Mouse (Mus musculus) kidney, adult 2 months (tissue): ENCODE data around the gene Supt7l.

ENCODE experiments used
- CTCF ChIP-seq: fragments of 200-500 bp; conservative IDR thresholded peaks from 2 replicates; pipeline ENCODE4 v1.5.1; 2011; ENCODE audit warnings: low read depth, mild to moderate bottlenecking, control low read depth, low read length, moderate library complexity, mixed read lengths; ENCODE audit not compliant: insufficient read depth, insufficient read length
- POLR2A ChIP-seq: fragments of 200-500 bp; IDR thresholded peaks from one replicate; pipeline ENCODE4 v1.6.1; 2011; ENCODE audit warnings: low read depth, low read length, control low read depth

DNA sequence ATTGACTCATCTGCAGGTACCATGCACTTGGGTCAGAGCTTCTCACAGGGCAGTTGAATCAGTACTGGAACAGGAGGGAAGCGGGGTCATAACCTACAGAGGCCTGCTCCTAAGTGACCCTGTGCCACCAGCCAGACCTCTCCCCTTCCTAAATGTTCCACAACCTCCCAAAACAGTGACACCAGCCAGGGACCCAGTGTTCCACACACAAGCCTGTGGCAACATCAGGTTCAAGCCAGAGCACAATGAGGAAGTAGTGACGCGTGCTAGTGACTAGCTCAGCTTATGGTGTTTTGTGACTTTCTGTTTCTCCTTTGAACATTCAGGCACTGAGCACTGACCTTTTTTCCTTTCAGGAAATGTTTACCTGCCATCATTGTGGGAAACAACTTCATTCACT, 59.8 kb downstream of the Supt7l start:
- TF ChIP-seq CTCF = no peak
- TF ChIP-seq POLR2A = no peak
